In the genomic region with DNA sequence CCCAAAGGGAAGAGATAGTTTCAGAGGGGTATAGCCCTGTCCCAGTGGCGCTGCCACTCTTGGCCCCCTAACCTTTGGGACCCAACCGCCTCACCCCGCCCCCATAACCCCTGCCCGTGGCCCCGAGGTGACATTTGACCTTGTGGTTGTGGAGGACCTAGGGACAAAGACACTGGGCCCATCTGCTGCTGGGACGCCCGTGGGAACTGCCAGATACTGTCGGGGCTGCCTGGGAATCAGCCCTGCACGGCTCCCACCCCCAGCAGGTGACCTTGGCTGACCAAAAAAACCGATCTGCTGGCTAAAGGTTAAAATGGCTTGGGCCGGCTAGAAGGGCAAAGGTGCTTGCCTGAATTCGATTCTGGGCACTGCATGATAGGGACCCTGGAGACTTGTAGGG, we compare ENCODE assay signal across 8 mouse cellular contexts. TPM values are rescaled to one million over a fixed set of nuclear protein-coding genes. Genes with fewer than 3 reads are reported as not detected.
DNase-seq lines count a peak whose midpoint lies in the region; ATAC-seq and TF ChIP-seq lines count a peak whose summit lies in the region.
"Had no signal": no experiment of that assay in that cellular context is flagged by ENCODE, and none has a peak within 500 bp of the region (broad histone marks: within the 10 kb centered on the region; RNA-seq: fewer than 3 reads in every experiment).

No protein-coding gene starts in this region.

- ATAC-seq in lung, embryonic 16.5 days (ENCODE audit: low read depth): no peak
- ATAC-seq in intestine, embryonic 14.5 days (replicated peaks; ENCODE audit: low FRiP score, low TSS enrichment, low read depth): no peak

- H3K9me3 ChIP-seq in lung, embryonic 16.5 days (ENCODE audit: control insufficient read depth, low read length): no peaks in the 10 kb centered on the region
- H3K9me3 ChIP-seq in intestine, embryonic 14.5 days (ENCODE audit: control insufficient read depth, low read length): no peaks in the 10 kb centered on the region

- 29% methylated on average over 12 of the region's 12 CpGs for WGBS in lung, embryonic 16.5 days
- WGBS in intestine, embryonic 14.5 days: 28% methylated on average over 12 of the region's 12 CpGs
- 9% methylated on average over 12 of the region's 12 CpGs for WGBS in liver, adult 2 months

- H3K79me2 ChIP-seq in liver, adult 2 months (ENCODE audit: control insufficient read depth, insufficient read depth, low read length): peaks cover 31% of the 10 kb centered on the region

- H3K36me3 ChIP-seq in lung, embryonic 16.5 days (ENCODE audit: control insufficient read depth, insufficient read depth, low read length): no peaks in the 10 kb centered on the region
- no peaks in the 10 kb centered on the region for H3K36me3 ChIP-seq in intestine, embryonic 14.5 days (ENCODE audit: control insufficient read depth, insufficient read depth, low read length)
- no peaks in the 10 kb centered on the region for H3K36me3 ChIP-seq in liver, adult 2 months (ENCODE audit: control insufficient read depth, insufficient read depth, low read length)

- H3K27ac ChIP-seq in lung, embryonic 16.5 days (ENCODE audit: low read length): peak overlapping the region; percentile 96
- peak overlapping the region; percentile 88; the same call in 1 of the 2 replicates for H3K27ac ChIP-seq in intestine, embryonic 14.5 days (ENCODE audit: low read depth)
- peak overlapping the region; percentile 95 for H3K27ac ChIP-seq in liver, adult 2 months (replicated peaks; ENCODE audit: insufficient read depth, low read depth, low read length)

- no peak for TF ChIP-seq CTCF in liver, adult 2 months (IDR thresholded peaks at IDR 0.05; ENCODE audit: low read depth, low read length)

- H3K9ac ChIP-seq in lung, embryonic 16.5 days (ENCODE audit: low read length): peak overlapping the region; percentile 95
- 0 out of 2 replicates have a peak overlapping the region, but pooled peaks have one; percentile 11 for H3K9ac ChIP-seq in intestine, embryonic 14.5 days (ENCODE audit: low read length)
- H3K9ac ChIP-seq in liver, adult 2 months (ENCODE audit: low read depth, low read length): peak overlapping the region; percentile 61

- H3K4me1 ChIP-seq in lung, embryonic 16.5 days (replicated peaks; ENCODE audit: control insufficient read depth, insufficient read depth, low read length): peaks cover 32% of the 10 kb centered on the region
- H3K4me1 ChIP-seq in intestine, embryonic 14.5 days (replicated peaks; ENCODE audit: control insufficient read depth, insufficient read depth, low read length): peaks cover 31% of the 10 kb centered on the region
- H3K4me1 ChIP-seq in liver, adult 2 months (ENCODE audit: control insufficient read depth, insufficient read depth, low read length): peaks cover 17% of the 10 kb centered on the region

- no peak overlapping the region for H3K4me3 ChIP-seq in lung, embryonic 16.5 days (ENCODE audit: low read length)
- no peak overlapping the region for H3K4me3 ChIP-seq in intestine, embryonic 14.5 days (ENCODE audit: low read depth, low read length)
- peak overlapping the region; percentile 21; the same call in 1 of the 2 replicates for H3K4me3 ChIP-seq in liver, adult 2 months (ENCODE audit: insufficient read depth, low read depth, low read length)

- H3K4me2 ChIP-seq in lung, embryonic 16.5 days (ENCODE audit: low read depth, low read length): no peak overlapping the region
- no peak overlapping the region for H3K4me2 ChIP-seq in intestine, embryonic 14.5 days (ENCODE audit: low read length)

- peak; percentile 51; the same call in 1 of the 2 replicates for TF ChIP-seq POLR2A in liver, adult 2 months (IDR thresholded peaks at IDR 0.05; ENCODE audit: extremely low read depth, insufficient read depth, low read length)

- DNase-seq in lung, postnatal 25 days (ENCODE audit: low spot score): no peak
- no peak for DNase-seq in intestine, embryonic 14.5 days (ENCODE audit: low spot score)
- DNase-seq in liver, adult 2 months (ENCODE audit: extremely low read depth, low read depth, low spot score): peak; percentile 89
- DNase-seq in yolk sac, embryonic 10.5 days (ENCODE audit: low spot score): peak; percentile 65
- no peak for DNase-seq in urinary bladder, adult 2 months (ENCODE audit: low spot score)
- DNase-seq in lung, postnatal 14 days: no peak

- H3K27me3 ChIP-seq in lung, embryonic 16.5 days (ENCODE audit: control insufficient read depth, insufficient read depth, low read depth, low read length): no peaks in the 10 kb centered on the region
- H3K27me3 ChIP-seq in intestine, embryonic 14.5 days (replicated peaks; ENCODE audit: control insufficient read depth, insufficient read depth, low read length): no peaks in the 10 kb centered on the region
- no peaks in the 10 kb centered on the region for H3K27me3 ChIP-seq in liver, adult 2 months (ENCODE audit: control insufficient read depth, insufficient read depth, low read length)

RNA-seq across cellular contexts. Expression of gene Nr2f6, which starts 1.6 kb away (rescaled TPM):
- polyA plus RNA-seq in lung, embryonic 16.5 days (2015; fragmentation: Nextera tagmentation; extraction: Ambion mirVana): 36.2 and 39.9 TPM in 2 replicates
- polyA plus RNA-seq in intestine, embryonic 14.5 days (2014; fragmentation: Nextera tagmentation; extraction: Ambion mirVana): 71.8 and 92.8 TPM in 2 replicates
- total RNA-seq in liver, adult 2 months (2014; rRNA removed): 73.9 and 117 TPM in 2 replicates
- polyA plus RNA-seq in liver, adult 2 months (2012; rRNA removed): 319 and 341 TPM in 2 replicates
- polyA plus RNA-seq in urinary bladder, adult 2 months (2012; rRNA removed): 65.7 and 75.0 TPM in 2 replicates

RNA-seq across cellular contexts. Expression of gene Ushbp1, which starts 12.2 kb away (rescaled TPM):
- 37.3 and 40.7 TPM in 2 replicates for polyA plus RNA-seq in lung, embryonic 16.5 days (2015; fragmentation: Nextera tagmentation; extraction: Ambion mirVana)
- polyA plus RNA-seq in intestine, embryonic 14.5 days (2014; fragmentation: Nextera tagmentation; extraction: Ambion mirVana): 8.3 and 9.4 TPM in 2 replicates
- total RNA-seq in liver, adult 2 months (2014; rRNA removed): 7.9 and 9.7 TPM in 2 replicates
- polyA plus RNA-seq in liver, adult 2 months (2012; rRNA removed): 7.9 and 13.6 TPM in 2 replicates
- polyA plus RNA-seq in urinary bladder, adult 2 months (2012; rRNA removed): 22.0 and 23.9 TPM in 2 replicates
- total RNA-seq: monocyte, adult 5-6 weeks had no signal

RNA-seq across cellular contexts. Expression of gene Ocel1, which starts 12.3 kb away (rescaled TPM):
- polyA plus RNA-seq in lung, embryonic 16.5 days (2015; fragmentation: Nextera tagmentation; extraction: Ambion mirVana): 5.9 and 6.3 TPM in 2 replicates
- polyA plus RNA-seq in intestine, embryonic 14.5 days (2014; fragmentation: Nextera tagmentation; extraction: Ambion mirVana): 3.5 and 5.3 TPM in 2 replicates
- 8.0 and 8.1 TPM in 2 replicates for total RNA-seq in liver, adult 2 months (2014; rRNA removed)
- 9.2 and 17.1 TPM in 2 replicates for polyA plus RNA-seq in liver, adult 2 months (2012; rRNA removed)
- polyA plus RNA-seq in urinary bladder, adult 2 months (2012; rRNA removed): 10.3 and 12.0 TPM in 2 replicates

RNA-seq across cellular contexts. Expression of gene Babam1, which starts 13.3 kb away (rescaled TPM):
- 96.9 and 108 TPM in 2 replicates for polyA plus RNA-seq in lung, embryonic 16.5 days (2015; fragmentation: Nextera tagmentation; extraction: Ambion mirVana)
- 95.1 and 99.9 TPM in 2 replicates for polyA plus RNA-seq in intestine, embryonic 14.5 days (2014; fragmentation: Nextera tagmentation; extraction: Ambion mirVana)
- 42.7 and 44.8 TPM in 2 replicates for total RNA-seq in liver, adult 2 months (2014; rRNA removed)
- 98.5 and 106 TPM in 2 replicates for polyA plus RNA-seq in liver, adult 2 months (2012; rRNA removed)
- polyA plus RNA-seq in urinary bladder, adult 2 months (2012; rRNA removed): 87.3 and 92.4 TPM in 2 replicates

RNA-seq across cellular contexts. Expression of gene Use1, which starts 16.7 kb away (rescaled TPM):
- 95.6 and 101 TPM in 2 replicates for polyA plus RNA-seq in lung, embryonic 16.5 days (2015; fragmentation: Nextera tagmentation; extraction: Ambion mirVana)
- polyA plus RNA-seq in intestine, embryonic 14.5 days (2014; fragmentation: Nextera tagmentation; extraction: Ambion mirVana): 110 and 111 TPM in 2 replicates
- 76.6 and 82.2 TPM in 2 replicates for total RNA-seq in liver, adult 2 months (2014; rRNA removed)
- polyA plus RNA-seq in liver, adult 2 months (2012; rRNA removed): 60.2 and 69.9 TPM in 2 replicates
- polyA plus RNA-seq in urinary bladder, adult 2 months (2012; rRNA removed): 218 and 244 TPM in 2 replicates

Comparison
In these comparisons a context has a peak if more than half of its experiments do, and no peak if none do; other contexts are left out.
1. H3K9ac ChIP-seq: peak in every context shown above with its lines; median percentile 95 in lung, embryonic 16.5 days; 61 in liver, adult 2 months; 11 in intestine, embryonic 14.5 days.
2. DNase-seq: peak in liver, adult 2 months (single experiment) and yolk sac, embryonic 10.5 days (single experiment); none in lung, postnatal 25 days (single experiment), intestine, embryonic 14.5 days (single experiment), urinary bladder, adult 2 months (single experiment) and lung, postnatal 14 days (single experiment).
3. Peak in every context shown above with its lines, with median percentiles within 50 percentile points of each other: H3K27ac ChIP-seq.